Mouse (Mus musculus) cerebellum, postnatal 4 days (tissue): ENCODE results near the gene Ebf1.

Experiments
- DNase-seq, 2 experiments: peaks; one replicate each; pipeline ENCODE4 v3.0.0; 2022; ENCODE audit warnings: low spot score in 2 of 2, mixed read lengths in 1 of 2

Gene Ebf1

GRCm38 (mm10) chr11:44950319-44950718, 333.2 kb downstream of the Ebf1 start:
- no peak for DNase-seq

- no peak for DNase-seq
Observed at GRCm38 (mm10) chr11:44951506-44951905, 334.4 kb downstream of the Ebf1 start.

GRCm38 (mm10) chr11:44953337-44953736, 336.2 kb downstream of the Ebf1 start:
- DNase-seq: no peak

GRCm38 (mm10) chr11:44953863-44954262, 336.7 kb downstream of the Ebf1 start:
- no peak for DNase-seq

- DNase-seq: no peak
Observed at GRCm38 (mm10) chr11:44954362-44954761, 337.2 kb downstream of the Ebf1 start.

- DNase-seq: no peak
Observed at GRCm38 (mm10) chr11:44962746-44963440, 345.8 kb downstream of the Ebf1 start.

- DNase-seq: no peak
Observed at GRCm38 (mm10) chr11:44969011-44969410, 351.9 kb downstream of the Ebf1 start.

- no peak for DNase-seq
Observed at GRCm38 (mm10) chr11:44974271-44974670, 357.2 kb downstream of the Ebf1 start.

GRCm38 (mm10) chr11:44975151-44975550, 358.0 kb downstream of the Ebf1 start:
- no peak for DNase-seq

GRCm38 (mm10) chr11:44976254-44976802, 359.2 kb downstream of the Ebf1 start:
- no peak for DNase-seq

- DNase-seq: no peak
Observed at GRCm38 (mm10) chr11:44977921-44978397, 360.8 kb downstream of the Ebf1 start.

- DNase-seq: no peak
Observed at GRCm38 (mm10) chr11:44979391-44979790, 362.3 kb downstream of the Ebf1 start.

GRCm38 (mm10) chr11:44982225-44982624, 365.1 kb downstream of the Ebf1 start:
- no peak for DNase-seq

- no peak for DNase-seq
Observed at GRCm38 (mm10) chr11:44983961-44984360, 366.8 kb downstream of the Ebf1 start.

- no peak for DNase-seq
Observed at GRCm38 (mm10) chr11:44984381-44984780, 367.3 kb downstream of the Ebf1 start.

- DNase-seq: no peak
Observed at GRCm38 (mm10) chr11:44987796-44988195, 370.7 kb downstream of the Ebf1 start.

GRCm38 (mm10) chr11:45002681-45003286, 385.7 kb downstream of the Ebf1 start:
- no peak for DNase-seq

GRCm38 (mm10) chr11:45003716-45004437, 386.8 kb downstream of the Ebf1 start:
- DNase-seq: no peak

GRCm38 (mm10) chr11:45007311-45007710, 390.2 kb downstream of the Ebf1 start:
- no peak for DNase-seq

- peak; percentile 72 to 88 for DNase-seq
Observed at GRCm38 (mm10) chr11:45008078-45008477, 391.0 kb downstream of the Ebf1 start.

GRCm38 (mm10) chr11:45008760-45009159, 391.6 kb downstream of the Ebf1 start:
- no peak for DNase-seq

- DNase-seq: no peak
Observed at GRCm38 (mm10) chr11:45012081-45012480, 395.0 kb downstream of the Ebf1 start.
